Mouse (Mus musculus) megakaryocyte, embryonic 14.5 days (primary cell): ENCODE measurements around the gene Nrp2. TPM values are rescaled to one million over a fixed set of nuclear protein-coding genes. Genes with fewer than 3 reads are reported as not detected.

Source experiments
- H3K27me3 ChIP-seq: replicated peaks from 2 replicates; pipeline ENCODE3; 2012; ENCODE audit warnings: inconsistent platforms
- H3K36me3 ChIP-seq: replicated peaks from 2 replicates; pipeline ENCODE3; 2012; ENCODE audit warnings: low read length, inconsistent platforms, mixed read lengths
- H3K4me1 ChIP-seq: 2 replicates; pipeline ENCODE4 v1.6.1; 2012; ENCODE audit warnings: inconsistent platforms
- H3K4me3 ChIP-seq: replicated peaks from 2 replicates; pipeline ENCODE3; 2012; ENCODE audit warnings: moderate library complexity, mild to moderate bottlenecking, inconsistent platforms
- H3K9me3 ChIP-seq: 2 replicates; pipeline ENCODE4 v1.6.1; 2012; ENCODE audit warnings: inconsistent platforms
- FLI1 ChIP-seq: IDR thresholded peaks from 2 replicates; pipeline ENCODE4 v1.6.1; 2012; ENCODE audit warnings: low read length, inconsistent platforms, mixed read lengths
- GATA1 ChIP-seq: IDR thresholded peaks from 3 replicates; pipeline ENCODE4 v1.6.1; 2012; ENCODE audit warnings: mixed read lengths, low read length, inconsistent platforms, borderline replicate concordance
- polyA plus RNA-seq: library from polyadenylated mRNA; stranded (reverse); fragments of >175 nt; gene quantifications from 2 replicates; pipeline ENCODE4 v1.2.3, GENCODE M21; 2012; ENCODE audit warnings: low replicate concordance; ENCODE audit not compliant: insufficient read depth

Gene Nrp2
- polyA plus RNA-seq = 0.39 and 3.2 TPM in 2 replicates

DNA sequence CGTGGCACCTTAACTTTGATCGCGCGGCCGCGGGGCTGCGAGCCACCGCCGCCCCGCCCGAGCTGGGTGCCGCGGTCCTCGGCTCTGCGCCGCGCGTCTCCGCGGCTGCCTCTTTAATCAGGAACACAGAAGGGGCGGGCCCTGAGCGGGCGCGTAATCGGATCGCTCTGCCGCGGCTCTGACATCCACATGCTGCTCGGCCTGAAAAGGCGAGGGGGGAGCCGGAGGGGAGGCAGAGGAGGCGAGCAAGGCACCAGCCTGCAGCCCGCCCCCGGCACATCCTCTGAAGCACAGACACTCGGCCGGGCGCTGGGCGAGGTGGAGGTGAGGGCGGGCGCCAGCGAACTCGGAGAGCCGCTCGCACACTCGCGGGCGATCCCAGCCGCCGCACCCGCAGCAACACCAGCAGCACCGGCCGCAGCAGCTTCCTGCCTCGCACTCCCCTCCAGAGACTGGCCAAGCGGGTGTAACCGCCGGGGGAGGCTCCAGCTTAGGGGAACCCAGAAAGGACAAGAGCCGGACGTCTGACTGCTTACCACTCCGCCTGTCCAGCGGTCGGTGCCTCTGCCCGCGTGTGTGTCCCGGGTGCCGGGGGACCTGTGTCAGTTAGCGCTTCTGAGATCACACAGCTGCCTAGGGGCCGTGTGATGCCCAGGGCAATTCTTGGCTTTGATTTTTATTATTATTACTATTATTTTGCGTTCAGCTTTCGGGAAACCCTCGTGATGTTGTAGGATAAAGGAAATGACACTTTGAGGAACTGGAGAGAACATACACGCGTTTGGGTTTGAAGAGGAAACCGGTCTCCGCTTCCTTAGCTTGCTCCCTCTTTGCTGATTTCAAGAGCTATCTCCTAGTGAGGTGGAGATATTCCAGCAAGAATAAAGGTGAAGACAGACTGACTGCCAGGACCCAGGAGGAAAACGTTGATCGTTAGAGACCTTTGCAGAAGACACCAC, at the start of gene Nrp2:
Nrp2 (plus strand) TSS at position 128 of the 959 bp plus-strand sequence.
- Histone ChIP-seq H3K4me1 (peaks cover 41% of the 10 kb centered on the region), H3K9me3 (no peaks in the 10 kb centered on the region), H3K36me3 (no peaks in the 10 kb centered on the region), H3K27me3 (peaks cover 83% of the 10 kb centered on the region), H3K4me3 (peak within 1 kb of the TSS; percentile 91)
- TF ChIP-seq FLI1 = no peak
- TF ChIP-seq GATA1 = no peak

DNA sequence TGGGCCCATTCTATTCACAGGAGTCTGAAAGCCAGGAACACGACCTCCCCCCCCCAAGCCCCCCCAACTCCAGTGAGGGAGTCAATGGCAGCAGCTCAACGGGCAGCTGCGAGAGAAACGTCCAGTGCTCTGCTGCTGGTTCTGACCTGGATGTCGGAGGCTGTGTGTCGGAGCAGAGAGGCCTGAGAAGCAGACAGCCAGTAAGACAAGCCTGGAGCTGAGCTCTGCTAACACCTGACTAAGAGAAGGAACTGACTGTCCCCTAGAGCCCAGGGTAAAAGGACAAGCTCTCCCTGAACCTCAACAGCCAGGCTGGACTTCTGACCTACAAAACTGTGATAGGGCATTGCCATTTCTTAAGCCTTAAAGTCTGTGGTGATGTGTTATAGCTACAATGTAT, 48.6 kb upstream of the Nrp2 start:
- no peak overlapping the region for H3K4me3 ChIP-seq
- H3K27me3 ChIP-seq = no peaks in the 10 kb centered on the region
- H3K4me1 ChIP-seq = no peaks in the 10 kb centered on the region
- H3K36me3 ChIP-seq = no peaks in the 10 kb centered on the region
- no peaks in the 10 kb centered on the region; the same call in 1 of the 2 replicates for H3K9me3 ChIP-seq
- no peak for TF ChIP-seq FLI1
- no peak for TF ChIP-seq GATA1

DNA sequence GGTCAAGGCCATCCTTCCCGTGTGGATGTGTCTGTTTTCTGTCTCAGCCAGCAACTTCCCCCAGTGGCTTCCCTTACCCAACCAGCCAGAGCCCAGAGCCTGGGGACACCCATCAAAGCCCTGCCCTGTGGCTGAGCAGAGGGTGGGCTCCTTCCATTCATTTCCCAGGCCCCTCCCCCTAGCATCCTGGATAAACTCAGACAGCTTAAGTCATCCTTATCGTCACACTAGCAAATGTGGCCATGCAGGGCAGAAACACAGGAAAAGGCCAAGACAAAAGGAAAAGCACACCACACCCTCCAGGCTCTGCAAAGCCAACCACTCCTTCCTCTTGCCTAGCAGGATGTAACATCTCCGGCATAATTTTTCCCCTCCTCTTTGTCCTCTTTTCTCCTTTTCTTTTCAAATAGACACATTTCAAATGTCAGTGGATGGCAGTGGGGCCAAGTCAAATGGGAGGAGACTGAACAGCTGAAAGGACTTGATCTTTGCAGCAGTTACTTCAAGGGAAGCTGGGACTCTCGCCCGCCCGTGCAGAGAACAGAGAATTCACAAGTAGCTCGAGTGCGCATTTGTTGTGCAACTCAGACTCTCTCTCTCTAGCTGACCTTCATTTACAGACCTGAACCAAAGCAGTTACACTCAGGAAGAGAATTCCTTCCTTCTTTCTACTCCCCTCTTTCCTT, 38.0 kb upstream of the Nrp2 start:
- peaks cover 11% of the 10 kb centered on the region; the same call in 1 of the 2 replicates for H3K4me1 ChIP-seq
- H3K4me3 ChIP-seq = no peak overlapping the region
- no peaks in the 10 kb centered on the region for H3K27me3 ChIP-seq
- H3K9me3 ChIP-seq = peaks cover 19% of the 10 kb centered on the region
- H3K36me3 ChIP-seq = no peaks in the 10 kb centered on the region
- TF ChIP-seq FLI1 (no peak), GATA1 (no peak)

DNA sequence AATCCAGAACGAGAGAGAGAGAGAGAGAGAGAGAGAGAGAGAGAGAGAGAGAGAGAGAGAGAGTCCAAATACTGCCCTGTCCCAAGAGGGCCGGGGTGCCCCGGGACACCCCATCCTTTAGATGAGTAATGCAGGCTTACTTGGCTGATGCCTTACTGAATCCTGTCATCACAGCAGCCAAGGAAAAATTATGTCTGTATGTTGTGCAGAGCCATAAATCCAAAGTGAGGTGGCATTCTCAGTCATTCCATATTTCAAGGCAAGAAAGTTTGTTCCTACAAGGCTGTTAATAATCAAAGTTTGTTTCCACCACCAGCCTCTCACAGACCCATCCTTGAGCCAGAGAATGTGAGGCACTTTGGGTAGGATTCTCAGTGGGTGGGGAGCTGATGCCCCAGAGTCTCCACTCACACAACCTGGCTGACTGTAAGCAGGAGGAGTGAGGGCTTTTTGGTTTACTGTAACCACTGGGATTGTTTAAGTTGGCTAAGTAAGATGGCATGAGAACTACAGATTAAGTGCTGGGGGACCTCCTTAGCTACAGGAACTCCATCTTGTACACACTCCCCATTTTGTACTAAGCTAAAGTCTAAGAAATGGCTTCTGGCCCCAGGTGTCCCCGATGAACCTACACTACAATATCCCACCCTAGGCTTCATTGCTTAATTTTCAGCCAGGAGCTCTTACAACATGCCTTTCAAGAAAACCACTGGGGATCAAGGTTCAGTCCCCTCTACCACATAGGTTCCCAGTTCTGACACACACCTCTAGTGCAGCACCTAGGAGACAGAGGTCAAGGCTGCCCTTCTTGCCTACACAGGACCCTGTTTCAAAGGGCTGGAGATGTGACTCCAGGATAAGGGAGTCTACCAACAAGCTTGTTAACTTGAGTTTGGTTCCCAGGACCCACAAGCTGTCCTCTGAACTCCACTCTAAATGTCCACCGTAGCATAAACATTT, 37.0 kb upstream of the Nrp2 start:
- TF ChIP-seq FLI1 = no peak
- no peak for TF ChIP-seq GATA1
- Histone ChIP-seq H3K4me1 (peaks cover 11% of the 10 kb centered on the region; the same call in 1 of the 2 replicates), H3K4me3 (no peak overlapping the region), H3K36me3 (no peaks in the 10 kb centered on the region), H3K27me3 (no peaks in the 10 kb centered on the region), H3K9me3 (peaks cover 19% of the 10 kb centered on the region)

DNA sequence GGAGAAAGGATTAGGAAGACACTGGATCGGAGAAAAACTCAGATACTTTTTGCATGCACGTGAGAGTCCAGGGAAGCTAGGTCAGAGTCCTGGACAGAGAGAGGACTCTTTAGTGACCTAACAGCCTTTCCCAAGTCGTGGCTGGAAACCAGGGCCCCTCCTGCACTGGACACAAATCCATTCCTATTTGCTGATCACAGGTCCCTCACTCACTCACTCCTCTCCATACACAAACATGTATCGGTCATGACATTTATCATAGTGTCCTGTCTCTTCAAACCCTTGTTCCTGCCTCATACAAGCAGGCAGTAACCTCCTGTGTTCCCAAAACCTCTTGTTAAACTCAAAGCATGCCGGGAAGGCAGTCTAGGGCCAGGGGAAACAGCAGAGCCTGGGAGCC, 36.3 kb upstream of the Nrp2 start:
- H3K27me3 ChIP-seq = no peaks in the 10 kb centered on the region
- H3K4me3 ChIP-seq = no peak overlapping the region
- no peak for TF ChIP-seq FLI1
- TF ChIP-seq GATA1 = no peak
- peaks cover 11% of the 10 kb centered on the region; the same call in 1 of the 2 replicates for H3K4me1 ChIP-seq
- no peaks in the 10 kb centered on the region for H3K36me3 ChIP-seq
- peaks cover 19% of the 10 kb centered on the region for H3K9me3 ChIP-seq

DNA sequence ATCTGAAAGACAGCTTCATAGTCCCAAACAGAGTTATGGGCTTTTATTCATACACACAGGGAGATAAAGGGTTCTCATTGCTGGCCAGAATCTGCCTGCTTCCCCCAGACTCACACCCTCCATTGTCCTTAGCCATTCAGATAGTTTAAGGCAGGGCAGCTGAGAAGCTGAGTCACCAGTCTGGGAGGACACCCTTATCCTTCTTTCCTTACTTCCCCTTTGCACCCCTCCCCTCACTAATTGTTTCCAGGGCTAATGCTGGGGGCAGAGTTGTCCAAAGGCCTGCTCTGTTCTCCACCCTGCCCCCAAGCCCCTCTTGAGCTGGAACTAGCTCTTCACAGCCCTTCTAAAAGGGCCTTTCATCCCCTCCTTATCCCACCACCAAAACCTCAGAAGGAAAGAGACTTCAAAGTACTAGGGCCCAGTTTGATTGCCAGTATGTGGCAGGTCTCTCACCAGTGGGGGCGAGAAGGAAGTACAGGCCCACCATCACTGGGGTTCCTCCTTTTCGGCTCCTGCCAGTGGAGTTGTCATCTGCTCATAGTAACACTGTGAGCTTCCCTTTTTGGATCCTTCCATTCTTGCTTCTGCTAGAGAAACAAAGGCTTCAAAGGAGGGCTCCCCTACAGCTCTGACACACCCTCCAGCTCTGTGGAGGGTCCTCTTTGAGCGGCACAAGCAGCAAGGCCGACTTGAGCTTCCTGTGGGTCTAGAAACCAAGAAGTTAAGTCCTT, 24.3 kb upstream of the Nrp2 start:
- H3K27me3 ChIP-seq = no peaks in the 10 kb centered on the region
- H3K9me3 ChIP-seq = peaks cover 9% of the 10 kb centered on the region
- no peaks in the 10 kb centered on the region for H3K36me3 ChIP-seq
- TF ChIP-seq FLI1 (no peak), GATA1 (no peak)
- peaks cover 16% of the 10 kb centered on the region for H3K4me1 ChIP-seq
- no peak overlapping the region for H3K4me3 ChIP-seq

DNA sequence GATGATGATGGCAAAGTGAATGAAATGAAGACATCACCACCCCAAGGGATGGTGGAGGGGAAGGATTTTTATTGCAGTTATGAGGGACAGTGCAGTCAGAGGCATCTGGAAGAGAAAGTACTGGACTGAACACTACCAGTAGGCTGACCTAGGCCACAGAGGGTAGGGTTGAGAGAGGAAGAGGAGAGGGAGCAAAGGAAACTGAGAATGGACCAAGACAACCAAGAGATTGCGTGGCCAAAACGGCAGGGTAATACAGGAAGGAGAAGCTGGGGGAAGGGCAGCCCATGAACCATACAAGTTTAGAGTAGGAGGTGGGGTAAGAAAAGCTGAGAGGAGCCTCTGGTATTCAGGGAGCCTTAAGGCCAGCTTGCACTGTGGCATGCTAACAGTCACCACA, 23.6 kb upstream of the Nrp2 start:
- no peaks in the 10 kb centered on the region for H3K27me3 ChIP-seq
- TF ChIP-seq GATA1 (no peak), FLI1 (no peak)
- peaks cover 9% of the 10 kb centered on the region for H3K9me3 ChIP-seq
- H3K4me1 ChIP-seq = peaks cover 16% of the 10 kb centered on the region
- no peak overlapping the region for H3K4me3 ChIP-seq
- no peaks in the 10 kb centered on the region for H3K36me3 ChIP-seq

DNA sequence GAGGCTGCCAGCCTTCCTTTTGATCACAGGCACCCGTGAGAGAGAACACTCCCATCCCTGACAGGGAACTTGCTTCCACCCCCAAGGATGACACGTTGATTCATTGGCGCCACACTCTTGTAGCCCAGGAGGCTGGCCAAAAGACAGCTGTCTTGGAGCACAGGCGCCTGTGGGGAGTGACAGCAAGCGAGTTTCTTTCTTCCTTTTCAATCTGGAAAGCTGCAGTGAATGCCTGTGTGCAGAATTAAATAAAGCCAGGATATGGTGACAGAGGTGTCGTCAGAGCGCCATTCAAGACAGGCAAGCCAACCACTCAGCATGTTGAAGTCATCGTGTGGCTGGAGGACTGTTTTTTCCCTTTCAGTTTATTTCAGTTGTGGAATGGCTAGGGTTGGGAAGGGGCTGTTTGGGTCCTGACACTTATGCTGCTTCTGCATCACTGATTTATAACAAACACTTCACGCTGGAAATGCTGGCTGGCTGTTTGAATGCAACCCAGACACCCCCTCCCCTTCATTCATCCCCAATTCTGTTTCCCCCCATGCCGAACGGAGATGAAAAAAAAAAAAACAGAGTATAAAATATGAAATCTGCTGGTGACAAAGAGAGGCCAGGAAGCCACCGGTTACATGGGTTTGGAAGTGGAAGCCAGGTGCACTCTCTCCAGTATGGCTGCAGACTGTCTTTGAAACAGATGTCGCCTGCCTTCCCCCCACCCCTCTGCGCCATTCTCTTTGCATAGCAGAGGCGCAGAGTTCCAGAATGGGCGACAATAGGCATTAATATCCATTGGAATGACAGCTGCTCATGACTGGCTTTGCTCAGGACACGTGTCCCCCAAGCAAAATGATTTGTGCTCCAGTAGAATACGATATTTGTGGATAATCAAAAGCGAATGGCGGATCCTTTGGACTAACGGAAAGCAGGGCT, 20.4 kb upstream of the Nrp2 start:
- Histone ChIP-seq H3K4me3 (no peak overlapping the region), H3K36me3 (no peaks in the 10 kb centered on the region), H3K9me3 (peaks cover 6% of the 10 kb centered on the region), H3K27me3 (no peaks in the 10 kb centered on the region), H3K4me1 (peaks cover 16% of the 10 kb centered on the region)
- TF ChIP-seq FLI1 = no peak
- no peak for TF ChIP-seq GATA1
